Mouse (Mus musculus) olfactory bulb, adult 2 months (tissue): ENCODE data around the gene B4galt5. TPM values are rescaled to one million over a fixed set of nuclear protein-coding genes. Genes with fewer than 3 reads are reported as not detected.
"Not testable (repeated sequence)": the region's sequence is repeated elsewhere in the genome, so short reads cannot be mapped to it uniquely, and the experiment has no call there.

Experiments
- H3K27ac ChIP-seq: fragments of 200-500 bp; 2 replicates; pipeline ENCODE4 v1.5.1; 2012; ENCODE audit warnings: low read depth, low read length; ENCODE audit not compliant: insufficient read depth
- H3K4me1 ChIP-seq: fragments of 200-500 bp; 2 replicates; pipeline ENCODE4 v1.6.1; 2012; ENCODE audit warnings: low read length; ENCODE audit not compliant: control insufficient read depth, insufficient read depth
- H3K4me3 ChIP-seq: fragments of 200-500 bp; 2 replicates; pipeline ENCODE4 v1.5.1; 2012; ENCODE audit warnings: mild to moderate bottlenecking, low read depth, low read length, moderate library complexity; ENCODE audit not compliant: insufficient read depth
- CTCF ChIP-seq: fragments of 200-500 bp; IDR thresholded peaks from 2 replicates; pipeline ENCODE4 v1.5.1; 2012; ENCODE audit warnings: low read depth, mild to moderate bottlenecking, low read length, moderate library complexity; ENCODE audit not compliant: insufficient read depth
- POLR2A ChIP-seq: fragments of 200-500 bp; IDR thresholded peaks from 2 replicates; pipeline ENCODE4 v1.6.1; 2012; ENCODE audit warnings: mild to moderate bottlenecking, low read depth, low read length, moderate library complexity; ENCODE audit not compliant: insufficient read depth
- WGBS: fragments of 180-500 bp; shearing (Covaris S2); methylation state at CpG from one replicate; pipeline ENCODE4 v1.1.7; 2018; 5-methylcytosine and 5-hydroxymethylcytosine counted together
- polyA plus RNA-seq: library from polyadenylated mRNA; stranded (reverse); fragments of >200 nt; gene quantifications from 2 replicates; pipeline ENCODE4 v1.2.4, GENCODE M21; 2012; ENCODE audit warnings: low replicate concordance; ENCODE audit not compliant: missing spikeins, insufficient read depth, insufficient read length

B4galt5 gene
- not detected in 2 replicates for polyA plus RNA-seq

- Histone ChIP-seq H3K27ac (peak within 1 kb of the TSS; percentile 66), H3K4me3 (peak within 1 kb of the TSS; percentile 95), H3K4me1 (peaks cover 7% of the 10 kb centered on the region)
- no peak for TF ChIP-seq CTCF
- TF ChIP-seq POLR2A: peak; percentile 8; the same call in 1 of the 2 replicates
- 4% methylated on average over 102 of the region's 111 CpGs for WGBS
Observed at GRCm38 (mm10) chr2:167348376-167349282, at the start of gene B4galt5. Gene B4galt5, minus strand, starts transcription at chr2:167349183.

GRCm38 (mm10) chr2:167396420-167396819, 47.4 kb upstream of the B4galt5 start:
- H3K27ac ChIP-seq, H3K4me1 ChIP-seq, H3K4me3 ChIP-seq: not testable (repeated sequence)
- 98% methylated on average over 9 of the region's 9 CpGs for WGBS

- Histone ChIP-seq H3K4me1 (no peaks in the 10 kb centered on the region), H3K27ac (no peak overlapping the region), H3K4me3 (no peak overlapping the region)
- WGBS: 92% methylated on average over 7 of the region's 7 CpGs
- TF ChIP-seq POLR2A (no peak), CTCF (no peak)
Observed at GRCm38 (mm10) chr2:167394426-167394825, 45.4 kb upstream of the B4galt5 start.

- 80% methylated on average over 6 of the region's 6 CpGs for WGBS
- no peak for TF ChIP-seq POLR2A
- TF ChIP-seq CTCF: no peak
- no peak overlapping the region for H3K27ac ChIP-seq
- no peaks in the 10 kb centered on the region for H3K4me1 ChIP-seq
- H3K4me3 ChIP-seq: no peak overlapping the region
Observed at GRCm38 (mm10) chr2:167386998-167387397, 38.0 kb upstream of the B4galt5 start.

DNA sequence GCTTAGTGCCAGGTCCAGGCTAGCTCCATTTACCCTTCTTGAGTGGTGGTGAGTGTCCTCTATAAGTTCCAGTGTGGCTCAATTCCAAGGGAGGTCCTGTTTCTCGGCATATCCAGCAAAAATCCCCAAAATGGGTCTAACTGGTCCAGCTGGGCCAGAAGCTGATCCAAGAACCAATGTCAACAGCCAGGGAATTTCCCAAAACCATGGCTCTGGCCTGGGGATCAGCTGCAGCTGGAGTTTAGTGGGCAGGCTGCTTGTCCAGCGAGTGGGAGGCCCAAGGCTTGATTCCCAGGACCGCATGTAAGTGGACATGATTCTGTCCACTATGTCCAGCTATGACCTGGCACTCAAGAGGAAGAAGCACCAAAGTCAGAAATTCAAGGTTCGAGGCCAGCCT, 37.5 kb upstream of the B4galt5 start:
- TF ChIP-seq POLR2A (no peak), CTCF (no peak)
- 89% methylated on average over 4 of the region's 4 CpGs for whole genome bisulfite sequencing
- Histone ChIP-seq H3K4me1 (no peaks in the 10 kb centered on the region), H3K4me3 (no peak overlapping the region), H3K27ac (no peak overlapping the region)

DNA sequence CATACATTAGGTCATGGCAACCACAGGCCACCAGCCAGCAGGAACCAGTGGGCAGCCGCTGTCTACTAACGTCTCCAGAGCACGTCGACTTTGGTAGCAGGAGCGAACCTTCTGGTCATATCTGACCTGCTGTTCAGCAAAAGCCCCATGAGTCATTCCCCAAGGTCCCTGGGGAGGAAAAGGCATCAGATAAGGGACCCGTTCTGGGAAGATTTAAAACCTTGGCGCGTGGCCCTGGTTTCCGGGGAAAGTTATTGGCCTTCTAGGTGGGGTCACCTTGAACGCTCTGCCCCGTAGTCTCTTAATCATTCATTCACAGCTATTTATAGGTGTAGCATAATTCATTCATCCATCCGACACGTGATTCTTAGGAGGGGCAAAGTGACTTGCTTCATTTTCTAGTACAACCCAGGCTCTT, 34.7 kb upstream of the B4galt5 start:
- no peak for TF ChIP-seq POLR2A
- Histone ChIP-seq H3K4me1 (no peaks in the 10 kb centered on the region), H3K27ac (no peak overlapping the region), H3K4me3 (no peak overlapping the region)
- WGBS: 91% methylated on average over 13 of the region's 13 CpGs

DNA sequence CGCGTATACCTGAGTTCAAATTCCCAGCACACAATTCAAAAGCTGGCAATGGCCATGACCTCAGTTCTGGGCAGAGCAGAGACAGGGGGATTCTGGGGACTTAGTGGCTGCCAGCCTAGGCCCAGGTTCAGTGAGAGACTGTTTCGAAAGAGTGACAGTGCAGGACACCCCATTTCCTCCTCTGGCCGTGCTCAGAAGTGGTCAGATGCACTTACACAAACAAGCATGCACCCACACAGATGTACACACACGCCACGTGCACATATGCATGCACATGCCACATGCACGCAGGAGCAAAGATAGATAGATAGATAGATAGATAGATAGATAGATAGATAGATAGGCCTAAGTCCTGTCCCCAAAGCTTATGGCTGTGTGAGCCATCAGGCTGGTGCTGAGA, 33.4 kb upstream of the B4galt5 start:
- Histone ChIP-seq H3K4me3 (no peak overlapping the region), H3K4me1 (no peaks in the 10 kb centered on the region), H3K27ac (no peak overlapping the region)
- WGBS: 97% methylated on average over 7 of the region's 7 CpGs
- TF ChIP-seq POLR2A (no peak), CTCF (no peak)

DNA sequence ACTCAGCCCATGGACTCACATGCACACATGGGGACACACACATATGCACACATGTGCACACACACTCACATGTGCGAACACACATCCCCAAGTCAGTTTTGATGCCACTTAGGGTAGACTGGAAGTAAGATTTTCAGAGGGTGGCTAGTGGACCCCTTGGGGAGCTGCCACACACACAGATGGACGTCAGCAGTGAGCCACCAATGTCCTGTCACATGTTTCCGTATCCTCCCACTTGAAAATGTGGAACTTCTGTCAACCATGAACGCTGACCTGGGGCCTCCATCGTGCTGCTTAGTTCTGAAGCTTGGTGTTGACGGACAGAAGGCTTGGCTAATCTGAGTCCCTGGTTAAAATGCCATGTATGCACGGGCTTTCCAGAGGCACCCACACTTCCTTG, 32.6 kb upstream of the B4galt5 start:
- TF ChIP-seq CTCF (no peak), POLR2A (no peak)
- H3K27ac ChIP-seq: no peak overlapping the region
- no peak overlapping the region for H3K4me3 ChIP-seq
- WGBS: 92% methylated on average over 7 of the region's 7 CpGs
- H3K4me1 ChIP-seq: no peaks in the 10 kb centered on the region

- no peak for TF ChIP-seq POLR2A
- no peak for TF ChIP-seq CTCF
- WGBS: 64% methylated on average over 7 of the region's 7 CpGs
- Histone ChIP-seq H3K4me3 (no peak overlapping the region), H3K27ac (no peak overlapping the region), H3K4me1 (peaks cover 4% of the 10 kb centered on the region; the same call in 1 of the 2 replicates)
Observed at GRCm38 (mm10) chr2:167380615-167381285, 31.8 kb upstream of the B4galt5 start.
